ENCODE assay signal across 14 mouse cellular contexts in the genomic region with DNA sequence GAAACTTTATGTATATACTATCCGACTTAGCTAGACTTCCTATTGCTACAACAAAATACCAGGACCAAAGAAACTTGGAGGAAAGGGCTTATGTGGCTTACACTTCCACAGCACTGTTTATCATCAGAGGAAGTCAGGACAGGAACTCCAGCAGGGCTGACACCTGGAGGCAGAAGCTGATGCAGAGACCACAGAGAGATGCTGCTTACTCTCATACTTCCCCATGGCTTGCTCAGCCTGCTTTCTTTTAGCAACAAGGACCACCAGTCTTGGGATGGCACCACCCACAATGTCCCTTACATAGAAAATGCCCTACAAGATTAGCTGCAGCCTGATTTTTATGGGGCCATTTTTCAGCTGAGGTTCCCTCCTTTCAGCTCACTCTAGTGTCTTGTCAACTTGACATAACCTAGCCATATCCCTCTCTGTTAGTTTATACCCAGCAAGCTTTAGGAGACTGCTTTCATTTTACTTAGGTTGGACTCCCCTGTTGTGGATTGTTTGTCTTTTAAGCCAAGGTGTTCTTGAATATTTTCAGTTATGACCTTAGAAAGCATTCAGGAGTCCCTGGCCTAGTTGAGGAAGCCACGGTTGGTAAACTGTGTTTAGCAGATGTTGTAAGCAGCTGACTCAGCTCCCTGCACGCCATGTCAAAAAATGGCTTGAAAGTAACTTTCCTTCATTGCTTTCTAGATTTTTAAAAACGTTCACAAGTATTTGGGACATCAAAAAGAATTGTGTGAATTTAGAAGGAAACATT.
DNase-seq lines count a peak whose midpoint lies in the region; ATAC-seq and TF ChIP-seq lines count a peak whose summit lies in the region.
"Had no signal": no experiment of that assay in that cellular context is flagged by ENCODE, and none has a peak within 500 bp of the region (broad histone marks: within the 10 kb centered on the region; RNA-seq: fewer than 3 reads in every experiment).

No protein-coding gene starts in this region.

- H3K27ac ChIP-seq in gastrocnemius, adult 2 months, result peak overlapping the region; percentile 31; the same call in 1 of the 2 replicates
- no peak overlapping the region for H3K27ac ChIP-seq in lung, embryonic 14.5 days (ENCODE audit: low read depth)
- H3K27ac ChIP-seq: limb, embryonic 13.5 days; stomach, postnatal 0 days had no signal

- H3K9me3 ChIP-seq in lung, embryonic 14.5 days (ENCODE audit: low read depth, low read length), result no peaks in the 10 kb centered on the region
- H3K9me3 ChIP-seq: limb, embryonic 13.5 days had no signal

- H3K4me1 ChIP-seq in lung, embryonic 14.5 days (ENCODE audit: insufficient read depth), result no peaks in the 10 kb centered on the region

- ATAC-seq in lung, embryonic 14.5 days (ENCODE audit: insufficient read depth), result no peak
- peak; percentile 31 for ATAC-seq in activated CD4-positive, CD25-positive, alpha-beta regulatory T cell, adult 4 months
- no peak for ATAC-seq in cerebellum, adult (ENCODE audit: insufficient number of reproducible peaks, low FRiP score, low TSS enrichment)

- H3K4me2 ChIP-seq in lung, embryonic 14.5 days, result no peak overlapping the region
- H3K4me2 ChIP-seq: limb, embryonic 13.5 days had no signal

- WGBS in lung, embryonic 14.5 days, result 52% methylated on average over 4 of the region's 4 CpGs

- H3K36me3 ChIP-seq in lung, embryonic 14.5 days (ENCODE audit: insufficient read depth), result no peaks in the 10 kb centered on the region
- no peaks in the 10 kb centered on the region for H3K36me3 ChIP-seq in splenic B cell, adult 2 months (ENCODE audit: control insufficient read depth, insufficient read depth, low read length, poor library complexity, severe bottlenecking)
- H3K36me3 ChIP-seq: limb, embryonic 13.5 days had no signal

- H3K9ac ChIP-seq in lung, embryonic 14.5 days, result no peak overlapping the region
- H3K9ac ChIP-seq: limb, embryonic 13.5 days had no signal

- TF ChIP-seq CTCF in gastrocnemius, adult 2 months (IDR thresholded peaks at IDR 0.05), result no peak
- TF ChIP-seq CTCF in lung, embryonic 14.5 days (IDR thresholded peaks at IDR 0.05; ENCODE audit: low read depth), result no peak

- no peak overlapping the region for H3K4me3 ChIP-seq in gastrocnemius, adult 2 months
- no peak overlapping the region for H3K4me3 ChIP-seq in lung, embryonic 14.5 days (ENCODE audit: low read depth, low read length)
- H3K4me3 ChIP-seq: limb, embryonic 13.5 days had no signal

- no peak for DNase-seq in gastrocnemius, adult 2 months
- no peak for DNase-seq in gastrocnemius, adult 8-10 months (ENCODE audit: low spot score in 2 of 2)
- peak; percentile 39 for DNase-seq in lung, embryonic 14.5 days
- DNase-seq in lung, postnatal 25 days (ENCODE audit: low spot score), result no peak
- peak; percentile 50 for DNase-seq in splenic B cell, adult 2 months (ENCODE audit: low read depth, low spot score)
- DNase-seq in right cerebral cortex, postnatal 36 days (ENCODE audit: low spot score in 2 of 2), result no peak
- DNase-seq: adrenal gland, postnatal 25 days; cerebellum, adult 11 months; gastrocnemius, postnatal 25 days; right cerebral cortex, postnatal 4 days had no signal

- intact Hi-C loops in gastrocnemius, adult 2 months (cut with DNase I), result no loop called here

- no peaks in the 10 kb centered on the region for H3K27me3 ChIP-seq in lung, embryonic 14.5 days (ENCODE audit: insufficient read depth, low read length)
- H3K27me3 ChIP-seq in splenic B cell, adult 2 months (ENCODE audit: control insufficient read depth, insufficient read depth, low read length, poor library complexity, severe bottlenecking), result no peaks in the 10 kb centered on the region
- H3K27me3 ChIP-seq: limb, embryonic 13.5 days had no signal

Comparison
In these comparisons a context has a peak if more than half of its experiments do, and no peak if none do; other contexts are left out.
1. DNase-seq: peak in lung, embryonic 14.5 days (single experiment) and splenic B cell, adult 2 months (single experiment); none in gastrocnemius, adult 2 months (single experiment), gastrocnemius, adult 8-10 months (0 of 2), lung, postnatal 25 days (single experiment) and right cerebral cortex, postnatal 36 days (0 of 2).